Mouse (Mus musculus) G1E (cell line): Measurements from ENCODE around the gene Pknox2.

Experiments used
- CTCF ChIP-seq: IDR thresholded peaks from 2 replicates; pipeline ENCODE4 v1.5.1; 2012; ENCODE audit warnings: low read depth, low read length, inconsistent platforms, mixed read lengths
- TAL1 ChIP-seq: conservative IDR thresholded peaks from 2 replicates; pipeline ENCODE4 v1.6.1; 2012; ENCODE audit warnings: low read depth, low read length, inconsistent platforms, mixed read lengths

GRCm38 (mm10) chr9:36876313-36876712, 270.9 kb downstream of the Pknox2 start:
- TF ChIP-seq TAL1 = no peak
- TF ChIP-seq CTCF = no peak
